Mouse (Mus musculus) forebrain, embryonic 12.5 days (tissue): Measurements from ENCODE around the gene Prcp. TPM values are rescaled to one million over a fixed set of nuclear protein-coding genes. Genes with fewer than 3 reads are reported as not detected.

ENCODE experiments used
- ATAC-seq: fragments of 200-750 bp; cut with Nextera tagmentation; 2 replicates; pipeline ENCODE4 v1.8.0; 2017; ENCODE audit warnings: moderate TSS enrichment; ENCODE audit not compliant: low FRiP score
- H3K27ac ChIP-seq: fragments of 300-500 bp; sonication (generic); 2 replicates; pipeline ENCODE4 v1.5.1; 2016; ENCODE audit warnings: mild to moderate bottlenecking
- H3K27me3 ChIP-seq: fragments of 300-500 bp; sonication (generic); 2 replicates; pipeline ENCODE4 v1.6.1; 2016; ENCODE audit warnings: mild to moderate bottlenecking
- H3K36me3 ChIP-seq: fragments of 300-500 bp; sonication (generic); replicated peaks from 2 replicates; pipeline ENCODE4 v1.6.1; 2016; ENCODE audit warnings: mild to moderate bottlenecking
- H3K4me1 ChIP-seq: fragments of 300-500 bp; sonication (generic); 2 replicates; pipeline ENCODE4 v1.6.1; 2016
- H3K4me2 ChIP-seq: fragments of 300-500 bp; sonication (generic); 2 replicates; pipeline ENCODE4 v1.6.1; 2016; ENCODE audit warnings: mild to moderate bottlenecking, moderate library complexity
- H3K4me3 ChIP-seq: fragments of 300-500 bp; sonication (generic); replicated peaks from 2 replicates; pipeline ENCODE4 v1.5.1; 2016; ENCODE audit warnings: mild to moderate bottlenecking
- H3K9ac ChIP-seq: fragments of 300-500 bp; sonication (generic); 2 replicates; pipeline ENCODE4 v1.6.1; 2016; ENCODE audit warnings: mild to moderate bottlenecking
- H3K9me3 ChIP-seq: fragments of 300-500 bp; sonication (generic); 2 replicates; pipeline ENCODE4 v1.6.1; 2016
- WGBS: fragments of 180-500 bp; shearing (Covaris S2); methylation state at CpG from one replicate; pipeline ENCODE4 v1.1.7; 2016; 5-methylcytosine and 5-hydroxymethylcytosine counted together
- polyA plus RNA-seq: library from polyadenylated mRNA; unstranded; fragments of >200 nt; fragmentation: Nextera tagmentation; extraction: Ambion mirVana; gene quantifications from 2 replicates; pipeline ENCODE4 v1.2.1, GENCODE M21; 2016

Gene Prcp
- polyA plus RNA-seq = 16.6 and 18.3 TPM in 2 replicates

- H3K4me2 ChIP-seq = peak within 1 kb of the TSS; percentile 66
Measured at GRCm38 (mm10) chr7:92874116-92874675, at the start of gene Prcp, which contains the start of gene Ddias. Gene Prcp (plus strand): TSS chr7:92874470. Gene Ddias (minus strand): TSS chr7:92874247.

GRCm38 (mm10) chr7:92826248-92826647, 48.0 kb upstream of the Prcp start:
- Histone ChIP-seq H3K36me3 (no peaks in the 10 kb centered on the region), H3K27me3 (no peaks in the 10 kb centered on the region), H3K9ac (no peak overlapping the region), H3K9me3 (no peaks in the 10 kb centered on the region), H3K4me1 (no peaks in the 10 kb centered on the region), H3K4me2 (no peak overlapping the region), H3K4me3 (no peak overlapping the region), H3K27ac (no peak overlapping the region)
- WGBS = 90% methylated on average over 3 of the region's 3 CpGs
- ATAC-seq = no peak

More at GRCm38 (mm10) chr7:92874116-92874675, at the start of gene Prcp, which contains the start of gene Ddias:
- H3K27me3 ChIP-seq = no peaks in the 10 kb centered on the region
- H3K9me3 ChIP-seq = no peaks in the 10 kb centered on the region
- H3K27ac ChIP-seq = peak within 1 kb of the TSS; percentile 99
- no peaks in the 10 kb centered on the region for H3K36me3 ChIP-seq
- WGBS = under 1% methylated on average over 53 of the region's 53 CpGs
- H3K9ac ChIP-seq = peak within 1 kb of the TSS; percentile 68
- peak; percentile 88 for ATAC-seq
- H3K4me3 ChIP-seq = peak within 1 kb of the TSS; percentile 56
- peaks cover 24% of the 10 kb centered on the region for H3K4me1 ChIP-seq

- Histone ChIP-seq H3K9ac (no peak overlapping the region), H3K9me3 (no peaks in the 10 kb centered on the region), H3K4me3 (no peak overlapping the region), H3K27ac (no peak overlapping the region), H3K27me3 (no peaks in the 10 kb centered on the region), H3K36me3 (no peaks in the 10 kb centered on the region; the same call in 1 of the 2 replicates), H3K4me1 (no peaks in the 10 kb centered on the region), H3K4me2 (no peak overlapping the region)
- ATAC-seq = no peak
- WGBS = 52% methylated on average over 3 of the region's 3 CpGs
Measured at GRCm38 (mm10) chr7:92827981-92828380, 46.3 kb upstream of the Prcp start.

DNA sequence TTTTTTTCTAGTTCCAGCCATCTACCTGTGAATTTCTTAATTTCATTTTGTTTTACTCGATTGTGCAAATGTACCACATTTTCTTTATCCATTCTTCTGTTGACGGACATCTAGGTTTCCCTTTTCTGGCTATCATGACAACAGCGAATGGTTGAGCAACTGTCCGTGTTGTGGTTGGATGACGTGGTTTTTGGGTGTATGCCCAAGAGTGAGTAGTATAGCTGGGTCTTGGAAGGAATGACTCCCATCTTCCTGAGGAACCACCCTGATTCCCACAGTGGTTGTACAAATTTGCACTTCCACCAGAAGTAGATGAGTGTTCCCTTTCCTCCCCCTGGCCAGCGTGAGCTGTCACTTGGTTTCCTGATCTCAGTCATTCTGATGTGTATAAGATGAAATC, 41.9 kb upstream of the Prcp start:
- Histone ChIP-seq H3K36me3 (peaks cover 5% of the 10 kb centered on the region), H3K9ac (no peak overlapping the region), H3K9me3 (no peaks in the 10 kb centered on the region), H3K4me1 (no peaks in the 10 kb centered on the region), H3K27me3 (no peaks in the 10 kb centered on the region), H3K4me3 (no peak overlapping the region), H3K4me2 (no peak overlapping the region), H3K27ac (no peak overlapping the region)
- no peak for ATAC-seq
- 93% methylated on average over 6 of the region's 6 CpGs for WGBS

DNA sequence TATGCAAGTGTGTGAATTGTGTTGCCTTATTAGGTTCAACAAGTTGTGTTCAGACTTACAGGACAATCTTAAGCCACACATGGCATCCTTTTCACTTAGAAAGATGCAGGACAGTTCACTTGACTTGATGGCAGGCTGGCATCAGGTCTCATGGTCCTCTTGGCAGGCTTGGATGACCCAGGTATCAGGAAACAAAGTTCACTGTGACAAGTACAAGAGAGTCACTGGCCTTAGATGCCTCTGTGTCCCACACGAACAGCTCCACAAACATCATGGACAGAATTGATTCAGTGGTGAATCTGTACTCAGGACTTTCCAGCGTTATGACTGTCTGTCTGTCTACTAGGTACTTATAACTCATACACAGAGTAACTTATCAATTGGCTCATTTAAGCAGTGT, 39.9 kb upstream of the Prcp start:
- H3K4me1 ChIP-seq = no peaks in the 10 kb centered on the region
- no peak overlapping the region for H3K4me3 ChIP-seq
- WGBS = 85% methylated on average over 2 of the region's 2 CpGs
- no peaks in the 10 kb centered on the region for H3K27me3 ChIP-seq
- no peak overlapping the region for H3K9ac ChIP-seq
- no peak overlapping the region for H3K4me2 ChIP-seq
- peaks cover 5% of the 10 kb centered on the region for H3K36me3 ChIP-seq
- ATAC-seq = no peak
- no peak overlapping the region for H3K27ac ChIP-seq
- H3K9me3 ChIP-seq = no peaks in the 10 kb centered on the region

DNA sequence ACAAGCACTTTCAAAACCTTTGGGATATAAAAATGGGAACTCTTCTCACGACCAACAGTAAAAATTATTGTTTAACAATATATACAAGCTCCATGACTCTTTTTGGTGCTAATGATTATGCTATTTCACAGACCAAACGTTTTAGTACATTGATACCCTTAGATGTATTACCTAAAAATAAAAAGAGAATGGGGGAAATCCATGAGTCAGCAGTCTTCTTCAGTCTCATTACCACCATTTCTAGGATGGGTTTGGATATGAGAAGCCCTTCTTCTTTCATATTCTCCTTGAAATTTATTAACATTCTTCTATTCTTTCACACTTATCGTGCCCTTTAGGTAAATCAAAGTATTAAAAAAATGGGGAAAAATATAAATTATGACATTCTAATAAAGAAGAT, 37.8 kb upstream of the Prcp start:
- H3K4me2 ChIP-seq = no peak overlapping the region
- H3K27me3 ChIP-seq = no peaks in the 10 kb centered on the region
- WGBS = 87% methylated on average over 3 of the region's 3 CpGs
- no peak overlapping the region for H3K9ac ChIP-seq
- H3K27ac ChIP-seq = no peak overlapping the region
- no peak for ATAC-seq
- no peaks in the 10 kb centered on the region for H3K4me1 ChIP-seq
- no peak overlapping the region for H3K4me3 ChIP-seq
- peaks cover 5% of the 10 kb centered on the region for H3K36me3 ChIP-seq
- H3K9me3 ChIP-seq = no peaks in the 10 kb centered on the region

GRCm38 (mm10) chr7:92837226-92837625, 37.0 kb upstream of the Prcp start:
- 93% methylated on average over 11 of the region's 11 CpGs for WGBS
- Histone ChIP-seq H3K9ac (no peak overlapping the region), H3K27ac (no peak overlapping the region), H3K9me3 (no peaks in the 10 kb centered on the region), H3K4me2 (no peak overlapping the region), H3K4me1 (no peaks in the 10 kb centered on the region), H3K27me3 (no peaks in the 10 kb centered on the region), H3K4me3 (no peak overlapping the region), H3K36me3 (peaks cover 5% of the 10 kb centered on the region; the same call in 1 of the 2 replicates)
- ATAC-seq = no peak

DNA sequence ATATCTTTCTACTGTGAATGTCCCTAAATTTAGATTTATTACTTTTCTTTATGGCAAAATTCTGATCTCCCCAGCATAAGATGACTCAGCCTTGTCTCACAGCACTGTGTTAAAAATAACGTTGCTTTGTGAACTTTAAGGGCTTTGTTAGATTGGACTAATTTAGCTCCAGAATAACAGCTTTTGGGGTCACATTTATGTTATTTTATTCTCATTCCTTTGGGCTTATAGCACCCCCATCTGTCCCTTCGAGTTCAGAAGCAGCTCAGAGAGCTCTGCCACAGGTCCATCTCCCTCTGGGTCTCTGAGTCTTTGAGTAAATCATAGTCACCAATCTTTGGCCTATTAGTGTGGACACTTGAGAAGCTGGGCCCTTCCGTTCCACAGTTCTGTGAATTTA, 36.4 kb upstream of the Prcp start:
- Histone ChIP-seq H3K36me3 (peaks cover 5% of the 10 kb centered on the region; the same call in 1 of the 2 replicates), H3K27ac (no peak overlapping the region), H3K9me3 (no peaks in the 10 kb centered on the region), H3K27me3 (no peaks in the 10 kb centered on the region), H3K4me3 (no peak overlapping the region), H3K4me2 (no peak overlapping the region), H3K9ac (no peak overlapping the region), H3K4me1 (no peaks in the 10 kb centered on the region)
- WGBS = 79% methylated on average over 3 of the region's 3 CpGs
- ATAC-seq = no peak

DNA sequence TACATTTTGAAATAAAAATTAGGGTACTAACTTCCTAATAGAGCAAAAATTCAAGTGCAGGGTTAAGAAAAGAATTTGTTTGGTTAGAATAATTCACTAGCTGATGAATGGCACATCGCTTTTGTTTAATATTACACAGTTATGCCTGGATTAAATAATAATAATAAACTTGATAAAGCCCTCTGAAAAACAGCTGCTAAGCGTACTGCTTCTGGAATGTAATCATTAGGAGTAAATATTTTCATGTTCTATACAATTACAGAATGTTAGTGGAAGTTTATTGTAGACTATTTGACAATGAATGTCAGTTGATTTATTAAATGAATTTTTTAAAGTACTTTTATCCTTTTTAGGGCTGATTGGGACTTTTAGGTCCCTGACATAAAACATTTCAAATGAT, 32.0 kb upstream of the Prcp start:
- no peaks in the 10 kb centered on the region for H3K4me1 ChIP-seq
- H3K9ac ChIP-seq = no peak overlapping the region
- no peak overlapping the region for H3K27ac ChIP-seq
- no peaks in the 10 kb centered on the region for H3K27me3 ChIP-seq
- no peaks in the 10 kb centered on the region for H3K36me3 ChIP-seq
- WGBS = 97% methylated on average over 2 of the region's 2 CpGs
- no peak overlapping the region for H3K4me3 ChIP-seq
- H3K9me3 ChIP-seq = no peaks in the 10 kb centered on the region
- ATAC-seq = no peak
- H3K4me2 ChIP-seq = no peak overlapping the region

DNA sequence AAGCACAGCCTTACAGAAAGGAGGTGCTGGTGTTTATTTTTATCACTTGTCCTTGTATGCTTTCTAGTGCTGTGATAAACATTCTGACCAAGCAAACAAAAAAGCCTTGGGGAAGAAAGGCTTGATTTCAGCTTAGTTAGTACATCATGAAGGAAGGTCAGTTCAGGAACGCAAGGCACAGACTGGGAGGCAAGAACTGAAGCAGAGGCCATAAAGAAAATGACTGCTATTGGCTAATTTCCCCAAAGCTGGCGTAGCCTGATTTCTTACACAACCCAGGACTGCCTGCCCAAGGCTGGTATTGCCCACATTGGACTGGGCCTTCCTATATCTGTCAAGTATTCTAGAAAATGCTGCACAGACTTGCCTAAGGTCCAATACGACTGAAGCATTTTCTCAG, 26.0 kb upstream of the Prcp start:
- Histone ChIP-seq H3K9ac (no peak overlapping the region), H3K4me1 (no peaks in the 10 kb centered on the region), H3K4me3 (no peak overlapping the region), H3K4me2 (no peak overlapping the region), H3K36me3 (no peaks in the 10 kb centered on the region), H3K9me3 (no peaks in the 10 kb centered on the region), H3K27me3 (no peaks in the 10 kb centered on the region), H3K27ac (no peak overlapping the region)
- 93% methylated on average over 3 of the region's 3 CpGs for WGBS
- ATAC-seq = no peak

GRCm38 (mm10) chr7:92866526-92866925, 7.7 kb upstream of the Prcp start:
- H3K4me2 ChIP-seq = no peak overlapping the region
- H3K4me3 ChIP-seq = no peak overlapping the region
- H3K27ac ChIP-seq = no peak overlapping the region
- peaks cover 3% of the 10 kb centered on the region; the same call in 1 of the 2 replicates for H3K36me3 ChIP-seq
- H3K27me3 ChIP-seq = no peaks in the 10 kb centered on the region
- H3K9ac ChIP-seq = no peak overlapping the region
- ATAC-seq = no peak
- no peaks in the 10 kb centered on the region for H3K4me1 ChIP-seq
- WGBS = 38% methylated on average over 2 of the region's 2 CpGs
- H3K9me3 ChIP-seq = no peaks in the 10 kb centered on the region

GRCm38 (mm10) chr7:92870161-92870560, 4.1 kb upstream of the Prcp start:
- H3K9me3 ChIP-seq = no peaks in the 10 kb centered on the region
- H3K36me3 ChIP-seq = no peaks in the 10 kb centered on the region
- H3K27me3 ChIP-seq = no peaks in the 10 kb centered on the region
- 79% methylated on average over 3 of the region's 3 CpGs for WGBS
- no peak overlapping the region for H3K4me3 ChIP-seq
- no peak overlapping the region for H3K27ac ChIP-seq
- no peak for ATAC-seq
- no peak overlapping the region for H3K9ac ChIP-seq
- H3K4me1 ChIP-seq = peaks cover 7% of the 10 kb centered on the region
- H3K4me2 ChIP-seq = no peak overlapping the region

DNA sequence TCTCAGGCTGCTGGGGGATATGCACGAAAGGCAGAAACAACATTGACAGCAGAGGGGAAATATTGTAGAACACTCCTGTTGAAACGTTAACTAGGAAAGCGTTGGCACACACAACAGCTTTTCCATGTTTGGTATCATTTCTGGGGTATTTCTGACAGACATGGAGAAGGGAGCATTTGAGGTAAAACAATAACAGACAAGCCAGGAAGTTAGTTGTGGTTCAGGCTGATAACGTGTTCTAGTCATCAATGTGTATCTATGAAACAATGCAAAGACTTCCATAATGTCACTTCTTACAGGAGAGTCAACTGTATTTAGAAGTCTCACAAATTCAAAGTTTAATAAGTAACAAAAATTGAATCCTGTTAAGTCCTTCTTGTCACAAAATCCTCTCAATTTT, 2.7 kb upstream of the Prcp start:
- no peaks in the 10 kb centered on the region for H3K27me3 ChIP-seq
- H3K9me3 ChIP-seq = no peaks in the 10 kb centered on the region
- no peak overlapping the region for H3K27ac ChIP-seq
- H3K36me3 ChIP-seq = no peaks in the 10 kb centered on the region
- 95% methylated on average over 4 of the region's 4 CpGs for WGBS
- H3K4me1 ChIP-seq = peaks cover 19% of the 10 kb centered on the region
- no peak overlapping the region for H3K4me3 ChIP-seq
- no peak for ATAC-seq
- H3K9ac ChIP-seq = no peak overlapping the region
- H3K4me2 ChIP-seq = no peak overlapping the region
